Mouse (Mus musculus) activated CD4-positive, CD25-positive, alpha-beta regulatory T cell, adult 4 months (primary cell): ENCODE data around the gene Vgll4. TPM values are rescaled to one million over a fixed set of nuclear protein-coding genes. Genes with fewer than 3 reads are reported as not detected.

Experiments used
- ATAC-seq: one replicate; pipeline ENCODE4 v1.8.0; 2017
- polyA plus RNA-seq, 2 experiments: library from polyadenylated mRNA; unstranded; fragments of 100-300 nt; shearing (Covaris generic); gene quantifications; one replicate each; pipeline ENCODE4 v1.2.1; 2017

Gene Vgll4
- polyA plus RNA-seq, 2 experiments from 2014 or later: 95.8 to 109 TPM

- no peak for ATAC-seq
Measured at GRCm38 (mm10) chr6:114866619-114867018, 103.2 kb downstream of the Vgll4 start.

DNA sequence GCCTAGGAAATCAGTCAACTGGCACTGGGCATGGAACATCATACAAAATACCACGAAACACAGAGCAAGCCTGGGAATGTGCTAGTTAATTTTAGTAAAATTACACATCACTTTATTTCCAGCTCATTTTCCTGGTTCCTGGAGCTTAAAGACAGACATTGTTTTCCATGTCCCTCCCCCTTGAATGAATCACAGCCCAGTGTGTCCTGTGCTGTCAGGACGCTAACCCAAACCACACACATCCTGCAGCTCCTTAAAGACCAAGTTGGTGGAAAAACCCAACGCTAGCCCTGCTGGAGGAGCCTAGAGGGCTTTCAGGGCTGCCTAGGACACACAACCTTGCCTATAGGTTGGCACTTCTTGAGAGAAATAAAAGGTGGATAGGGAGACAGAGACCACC, 103.7 kb downstream of the Vgll4 start:
- peak; percentile 20 for ATAC-seq

GRCm38 (mm10) chr6:114864421-114864820, 105.4 kb downstream of the Vgll4 start:
- ATAC-seq: no peak

- ATAC-seq: no peak
Measured at GRCm38 (mm10) chr6:114863501-114863900, 106.3 kb downstream of the Vgll4 start.

- ATAC-seq: no peak
Measured at GRCm38 (mm10) chr6:114862046-114862445, 107.7 kb downstream of the Vgll4 start.

GRCm38 (mm10) chr6:114861591-114861990, 108.2 kb downstream of the Vgll4 start:
- ATAC-seq: no peak

DNA sequence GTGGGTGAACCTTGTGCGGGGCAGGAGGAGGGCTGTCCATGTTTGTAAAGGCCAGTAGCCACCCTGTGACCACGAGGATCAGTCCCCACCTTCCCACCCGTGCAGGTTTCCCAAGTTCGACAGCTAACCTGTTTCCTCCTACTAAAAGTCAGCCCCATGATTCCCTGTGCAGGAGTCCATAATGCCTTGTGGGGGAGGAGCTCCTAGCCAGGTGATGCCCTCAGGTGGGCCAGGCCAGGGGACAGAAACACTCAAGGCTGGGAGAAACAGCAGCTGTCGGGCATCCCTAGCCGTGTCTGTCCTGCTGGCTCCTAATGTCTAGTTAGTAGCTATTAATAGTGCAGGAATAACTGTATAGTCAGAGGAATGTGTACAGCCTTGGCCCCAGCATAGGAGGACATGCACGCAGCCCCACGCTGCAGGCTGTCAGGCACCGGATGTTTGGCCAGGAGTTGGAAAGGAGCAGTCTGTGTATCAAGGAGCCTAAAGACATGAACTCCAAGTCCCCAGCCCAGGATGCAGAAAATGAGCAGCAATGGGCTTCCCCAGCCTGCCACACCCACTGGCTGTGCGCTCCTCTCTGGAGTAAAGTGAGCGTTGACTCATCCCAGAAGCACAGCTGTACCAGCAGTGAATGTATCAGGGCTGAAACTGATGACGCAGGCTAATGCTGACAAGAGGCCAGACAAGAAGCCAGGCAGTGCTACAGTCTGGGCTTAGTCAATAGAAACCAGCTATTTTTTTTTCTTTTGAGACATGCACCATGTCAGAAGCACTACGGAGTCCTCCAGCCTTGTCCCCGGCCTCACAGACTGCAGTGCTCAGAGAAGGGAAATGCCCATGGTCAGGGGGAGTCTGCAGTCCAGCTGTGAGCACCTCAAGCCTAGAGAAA, 108.9 kb downstream of the Vgll4 start:
- no peak for ATAC-seq

- no peak for ATAC-seq
Measured at GRCm38 (mm10) chr6:114858722-114859053, 111.1 kb downstream of the Vgll4 start.

DNA sequence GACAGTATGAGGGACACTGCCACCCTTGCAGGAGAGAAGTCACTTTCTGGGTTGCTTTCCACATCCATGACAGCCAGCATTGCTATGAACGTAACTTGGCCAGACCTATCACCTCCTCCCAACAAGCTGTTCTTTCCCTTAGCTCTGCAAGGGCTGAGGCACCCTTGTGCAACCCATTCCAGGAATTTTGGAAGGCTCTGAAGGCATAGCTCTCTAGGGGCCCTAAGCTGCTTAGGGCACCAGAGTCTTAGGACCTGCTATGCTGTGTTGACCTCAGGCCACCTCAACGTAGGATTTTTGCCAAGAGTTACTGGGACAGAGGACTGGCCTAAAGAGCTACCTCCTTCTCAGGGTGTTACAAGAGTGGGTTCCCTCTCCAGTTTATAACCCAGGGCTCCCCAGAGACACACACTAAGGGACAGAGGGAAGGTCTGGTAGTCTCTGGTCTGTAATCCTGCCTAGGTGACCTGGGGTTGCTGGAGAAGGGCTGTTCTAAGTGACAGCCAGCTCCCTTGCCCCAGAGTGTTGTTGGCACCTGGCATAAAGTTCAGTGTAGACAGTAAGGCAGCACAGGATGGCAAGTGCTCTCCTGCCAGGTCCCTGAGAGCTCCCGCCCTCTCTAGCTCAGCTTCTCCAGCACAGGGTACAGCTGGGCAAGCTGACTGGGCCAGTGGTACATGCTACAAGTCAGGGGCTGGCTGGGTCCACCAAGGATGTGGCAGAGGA, 111.6 kb downstream of the Vgll4 start:
- no peak for ATAC-seq

- no peak for ATAC-seq
Measured at GRCm38 (mm10) chr6:114856501-114856900, 113.3 kb downstream of the Vgll4 start.

DNA sequence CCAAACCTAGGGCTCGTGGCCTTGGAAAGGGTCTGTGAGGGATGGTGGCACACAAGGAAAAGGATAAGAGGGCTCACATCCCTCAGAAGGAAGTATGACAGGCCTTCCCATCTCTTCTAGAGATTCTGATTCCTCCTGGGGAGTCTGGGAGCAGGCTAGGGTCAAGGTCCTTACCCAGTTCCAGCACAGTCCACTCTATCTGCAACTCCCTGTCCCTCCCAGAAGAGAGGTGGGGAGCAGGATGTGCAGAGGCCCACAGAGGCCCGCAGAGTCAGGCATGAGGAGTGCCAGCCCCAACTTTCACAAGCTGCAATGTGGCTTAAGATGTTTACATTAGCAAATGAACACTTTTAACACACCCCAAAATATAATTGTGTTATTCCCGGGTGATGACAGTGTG, 114.2 kb downstream of the Vgll4 start:
- no peak for ATAC-seq

DNA sequence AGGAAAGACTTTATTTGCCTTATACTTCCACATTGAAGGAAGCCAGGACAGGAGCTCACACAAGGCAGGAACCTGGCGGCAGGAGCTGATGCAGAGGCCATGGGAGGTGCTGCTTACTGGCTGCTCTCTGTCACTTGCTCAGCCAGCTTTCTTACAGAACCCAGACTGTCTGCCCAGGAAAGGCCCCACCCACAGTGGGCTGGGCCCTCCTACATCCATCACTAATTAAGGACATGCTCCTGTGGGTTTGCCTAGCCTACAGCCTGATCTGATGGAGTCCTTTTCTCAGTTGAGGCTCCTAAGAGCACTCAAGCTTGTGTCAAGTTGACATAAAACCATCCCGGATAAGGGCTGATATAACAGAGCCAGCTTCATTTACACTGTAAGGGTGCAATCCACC, 115.4 kb downstream of the Vgll4 start:
- no peak for ATAC-seq

DNA sequence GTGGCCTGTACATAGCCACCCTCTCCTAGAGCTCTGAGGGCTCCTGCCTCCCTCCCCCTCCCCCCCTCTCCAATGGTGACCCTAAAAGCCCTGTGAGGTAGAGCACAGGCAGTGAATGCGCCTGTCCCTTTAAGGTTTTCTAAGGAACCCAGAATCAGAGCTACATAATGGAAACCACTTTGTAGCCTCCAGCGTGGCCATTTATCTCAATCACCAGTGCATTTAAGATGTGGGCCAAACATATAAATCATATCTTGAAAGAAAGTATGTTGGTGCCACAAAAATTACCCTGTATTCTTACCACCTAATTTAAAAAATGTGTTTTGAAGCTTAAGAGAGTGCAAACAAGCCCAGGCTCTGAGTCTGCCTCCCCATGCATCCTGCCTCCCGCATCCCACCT, 117.1 kb downstream of the Vgll4 start:
- ATAC-seq: no peak

- ATAC-seq: no peak
Measured at GRCm38 (mm10) chr6:114851688-114852087, 118.1 kb downstream of the Vgll4 start.

GRCm38 (mm10) chr6:114849787-114850186, 120.0 kb downstream of the Vgll4 start:
- ATAC-seq: no peak

- ATAC-seq: no peak
Measured at GRCm38 (mm10) chr6:114848761-114849160, 121.0 kb downstream of the Vgll4 start.

- no peak for ATAC-seq
Measured at GRCm38 (mm10) chr6:114847582-114848174, 122.1 kb downstream of the Vgll4 start.

- no peak for ATAC-seq
Measured at GRCm38 (mm10) chr6:114846153-114846772, 123.5 kb downstream of the Vgll4 start.

DNA sequence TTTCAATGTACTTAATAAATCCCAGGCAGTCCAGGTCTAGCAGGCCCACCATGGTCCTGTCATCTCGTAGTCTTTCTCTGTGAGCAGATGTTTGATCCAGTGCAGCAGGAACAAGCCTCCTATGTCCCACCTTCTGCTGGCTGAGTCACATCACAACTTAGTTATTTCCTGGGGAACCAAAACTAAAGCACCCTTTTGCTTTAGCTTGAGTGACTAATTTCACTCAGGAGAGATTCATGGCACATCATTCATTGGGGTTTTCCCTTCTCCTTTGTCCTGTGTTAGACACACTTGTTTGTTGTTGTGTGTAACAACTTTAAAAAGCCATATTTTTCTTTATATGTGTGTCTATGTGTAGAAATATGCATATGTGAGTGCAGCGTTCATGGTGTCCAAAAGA, 126.9 kb downstream of the Vgll4 start:
- ATAC-seq: no peak

GRCm38 (mm10) chr6:114842131-114842530, 127.7 kb downstream of the Vgll4 start:
- no peak for ATAC-seq

GRCm38 (mm10) chr6:114840012-114840411, 129.8 kb downstream of the Vgll4 start:
- no peak for ATAC-seq

DNA sequence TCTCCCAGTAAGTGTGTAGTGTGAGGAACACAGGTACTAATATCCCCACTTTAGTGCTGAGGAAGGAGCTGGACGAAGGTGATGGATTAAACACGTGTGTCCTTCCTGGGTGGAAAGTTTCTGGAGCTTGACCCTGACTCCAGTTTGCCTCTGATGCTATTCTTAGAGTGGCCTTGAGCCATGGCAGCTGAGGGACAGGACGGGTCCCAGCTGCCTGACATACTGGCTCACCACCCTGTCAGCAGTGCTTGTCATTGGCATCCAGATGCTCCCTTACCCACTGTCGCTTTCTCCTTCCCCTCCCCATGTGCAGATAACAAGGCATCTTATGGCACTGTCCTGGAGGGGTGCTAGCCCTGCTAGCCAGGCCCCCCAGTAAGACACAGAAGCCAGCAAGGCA, 130.9 kb downstream of the Vgll4 start:
- no peak for ATAC-seq

- no peak for ATAC-seq
Measured at GRCm38 (mm10) chr6:114836433-114836832, 133.4 kb downstream of the Vgll4 start.
